Mouse (Mus musculus): ENCODE results near the gene Cyp4v3.

DNA sequence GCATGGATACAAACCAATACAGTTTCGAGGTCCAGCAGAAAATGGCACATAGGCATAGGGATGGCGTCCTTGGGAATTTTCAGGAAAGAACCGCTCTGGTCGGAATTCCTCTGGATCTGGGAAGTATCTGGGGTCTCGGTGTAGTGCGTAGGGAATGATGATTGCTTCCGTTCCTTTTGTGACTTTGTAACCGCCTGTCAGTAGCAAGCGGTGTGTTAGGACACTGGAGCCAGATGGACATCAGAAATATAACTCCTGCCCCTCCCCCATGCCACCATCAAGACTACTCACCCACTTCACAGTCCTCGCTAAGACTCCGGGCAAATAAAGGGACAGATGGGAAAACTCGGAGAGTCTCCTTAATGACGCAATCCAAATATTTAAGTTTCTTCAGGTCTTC, 24.6 kb downstream of the Cyp4v3 start, which contains the start of gene Gm45753:
- TF ChIP-seq FLI1 (IDR thresholded peaks at IDR 0.05; ENCODE audit: low read length) (no peak), GATA1 (IDR thresholded peaks at IDR 0.05; ENCODE audit: borderline replicate concordance, low read length) (no peak)
